Mouse (Mus musculus) right cerebral cortex, postnatal 10 days (tissue): Measurements from ENCODE around the gene Itpr2.

ENCODE experiments used
- DNase-seq, 2 experiments: peaks; one replicate each; pipeline ENCODE4 v3.0.0; 2021; ENCODE audit warnings: low spot score in 2 of 2

Itpr2 gene

GRCm38 (mm10) chr6:146504459-146504858 lies 2.4 kb upstream of the Itpr2 start:
- DNase-seq: no peak

DNA sequence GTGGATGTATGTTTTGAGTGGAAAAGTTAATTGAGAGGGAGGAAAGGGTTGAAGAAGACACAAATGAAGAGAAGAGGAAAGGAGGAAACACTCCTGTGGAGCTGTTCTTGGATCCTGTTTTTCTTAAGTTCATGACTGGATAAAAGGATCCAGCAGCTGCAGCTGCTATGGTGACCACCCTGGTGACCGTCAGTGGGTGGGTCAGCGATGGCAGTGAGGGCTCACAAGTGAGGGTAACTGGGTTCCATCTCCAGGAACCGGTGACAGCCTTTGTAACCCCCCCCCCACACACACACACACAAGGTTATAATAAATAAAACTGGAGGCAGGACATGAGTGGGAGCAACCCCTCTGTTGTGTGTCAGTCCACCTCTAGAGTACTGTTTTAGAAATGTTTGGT lies 833 bp upstream of the Itpr2 start:
- no peak for DNase-seq

GRCm38 (mm10) chr6:146501316-146501865 lies 632 bp downstream of the Itpr2 start:
- peak; percentile 30 to 37 for DNase-seq

DNA sequence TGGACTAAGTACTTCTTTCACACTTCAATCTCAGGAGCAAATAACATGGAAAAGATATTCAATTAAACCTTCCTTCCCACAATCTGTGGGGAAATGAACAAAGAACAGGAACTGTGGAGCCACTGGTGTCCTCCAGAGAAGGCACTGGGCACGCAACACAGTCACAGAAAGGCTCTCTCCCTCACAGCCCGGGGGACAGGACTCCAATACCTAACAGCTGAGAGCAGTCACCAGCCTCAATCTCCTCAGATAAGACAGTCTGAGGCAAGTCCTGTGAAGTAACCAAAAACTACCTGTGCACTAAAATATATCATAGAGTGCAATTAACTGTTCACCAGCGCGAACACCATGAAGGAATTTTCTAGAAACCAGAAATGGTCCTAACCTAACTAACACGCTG lies 1.3 kb downstream of the Itpr2 start:
- no peak for DNase-seq

DNA sequence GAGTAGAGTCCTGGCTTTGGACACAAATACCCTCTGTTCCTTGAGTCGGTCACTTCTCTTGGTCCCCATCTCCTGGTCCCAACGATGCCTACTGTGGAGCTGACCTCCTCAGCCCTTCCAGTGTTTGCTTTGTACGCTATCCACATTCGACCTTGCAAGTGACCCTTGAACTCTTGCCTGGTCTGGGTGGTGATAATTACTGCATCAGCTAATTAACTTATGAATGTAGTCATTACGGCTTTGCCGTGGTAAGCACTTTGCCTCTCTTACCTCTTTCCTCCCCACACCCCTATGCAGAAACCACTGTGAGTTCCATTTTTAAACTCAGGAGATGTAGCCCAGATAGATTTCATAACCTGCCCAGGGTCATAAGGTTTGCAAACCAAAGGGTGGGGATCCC lies 1.8 kb downstream of the Itpr2 start:
- peak; percentile 24 to 31 for DNase-seq

GRCm38 (mm10) chr6:146499566-146499965 lies 2.5 kb downstream of the Itpr2 start:
- DNase-seq: no peak

GRCm38 (mm10) chr6:146498416-146498815 lies 3.6 kb downstream of the Itpr2 start:
- DNase-seq: no peak

GRCm38 (mm10) chr6:146497866-146498265 lies 4.2 kb downstream of the Itpr2 start:
- no peak for DNase-seq

- DNase-seq: no peak
These were observed 4.6 kb downstream of the Itpr2 start for GRCm38 (mm10) chr6:146497435-146497834.

DNA sequence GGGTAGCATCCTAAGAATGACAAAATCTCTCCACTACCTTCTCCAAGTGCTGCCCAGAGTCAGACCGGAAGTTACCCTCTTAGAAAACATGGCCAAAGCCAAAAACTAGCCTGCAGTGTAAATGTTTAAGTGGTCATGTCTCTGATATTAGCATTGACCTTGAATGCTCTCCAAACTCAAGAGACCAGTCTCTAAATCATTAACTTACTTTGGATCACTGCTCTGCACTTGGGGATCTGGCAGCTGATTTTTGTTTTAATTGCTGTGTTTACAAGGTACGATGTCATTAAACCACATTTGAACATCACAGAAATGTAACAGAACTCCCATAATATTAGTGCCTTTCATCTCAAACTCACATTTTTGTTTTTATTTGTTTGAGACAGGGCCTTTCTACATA lies 10.3 kb downstream of the Itpr2 start:
- no peak for DNase-seq

DNA sequence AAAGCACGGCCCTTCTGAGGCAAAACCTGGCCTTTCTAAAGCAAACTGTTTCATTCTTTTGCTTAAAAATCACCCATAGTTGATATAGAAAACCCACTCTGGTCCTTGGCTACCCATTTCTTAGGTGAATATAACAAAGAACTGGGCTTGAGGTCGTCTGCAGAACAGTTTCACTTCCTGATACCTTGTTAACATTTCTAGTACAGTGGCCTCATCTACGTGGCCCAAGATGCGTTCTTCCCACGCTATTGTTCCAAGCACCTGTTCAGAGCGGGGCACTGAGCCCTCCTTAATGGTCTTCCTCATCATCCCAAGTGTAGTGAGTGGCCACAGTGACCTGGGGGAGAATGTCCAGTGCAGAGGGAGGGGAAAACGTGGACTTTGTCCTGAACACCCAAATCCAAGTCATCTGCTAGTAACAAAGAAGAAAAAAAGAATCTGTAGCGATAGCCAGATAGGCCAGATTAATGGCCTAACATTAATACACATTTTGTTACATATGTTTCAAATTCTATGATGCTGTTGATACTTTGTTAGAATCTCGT lies 11.5 kb downstream of the Itpr2 start:
- DNase-seq: no peak

DNA sequence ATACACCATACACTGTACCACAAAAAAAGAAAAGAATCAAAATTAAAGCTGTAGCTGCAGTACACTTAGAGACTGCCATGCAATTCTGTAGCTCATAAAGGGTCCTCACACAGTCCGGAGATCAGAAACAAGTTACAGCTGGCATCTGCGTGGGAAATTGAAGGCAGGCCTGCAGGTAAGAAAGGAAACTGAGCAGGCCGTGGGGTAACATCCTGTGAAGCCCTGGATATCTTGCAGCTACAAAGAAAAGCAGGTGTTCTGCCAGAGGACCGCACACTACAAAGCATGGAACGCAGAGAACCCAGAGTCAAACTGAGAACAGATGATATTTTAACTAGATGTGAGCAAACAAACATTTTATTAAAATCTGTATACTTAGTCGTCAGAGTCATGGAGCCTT lies 12.2 kb downstream of the Itpr2 start:
- no peak for DNase-seq

DNA sequence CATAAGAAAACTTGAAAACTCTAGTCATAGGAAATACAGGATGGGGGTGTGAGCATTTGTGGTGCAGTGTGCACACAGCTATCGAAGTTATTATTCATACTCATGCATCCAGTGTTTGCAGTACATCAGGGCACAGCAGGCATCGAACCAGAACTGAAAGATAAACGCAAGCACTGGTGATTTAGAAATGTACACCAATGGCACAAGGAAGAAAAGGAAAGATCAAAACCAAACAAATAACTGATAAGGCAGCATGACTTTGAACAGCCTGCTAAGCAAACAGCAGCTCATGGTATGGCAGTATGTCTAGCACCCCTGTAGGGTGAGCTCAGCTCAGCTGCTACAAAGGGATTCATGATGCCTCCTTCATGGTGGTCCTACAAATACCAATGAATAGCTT lies 13.3 kb downstream of the Itpr2 start:
- no peak for DNase-seq

GRCm38 (mm10) chr6:146487079-146487478 lies 14.9 kb downstream of the Itpr2 start:
- DNase-seq: no peak

DNA sequence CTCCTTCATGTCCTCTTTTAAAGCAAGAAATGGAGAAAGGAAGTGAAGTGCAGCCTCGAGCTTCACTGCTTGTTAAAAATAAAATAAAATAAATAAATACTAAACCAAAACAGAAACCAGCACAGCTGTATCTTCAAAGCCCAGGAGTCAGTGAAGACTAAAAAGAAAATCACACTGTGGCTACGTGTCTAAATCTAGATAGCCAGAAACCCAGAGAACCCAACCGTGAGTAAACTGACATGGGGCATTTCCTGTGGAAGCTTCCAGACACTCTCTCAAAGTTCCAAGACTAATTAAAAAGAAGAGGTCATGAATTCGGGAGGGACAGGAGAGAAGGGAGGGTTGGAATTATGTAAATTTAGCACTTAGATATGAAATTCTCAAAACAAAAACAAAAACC lies 15.9 kb downstream of the Itpr2 start:
- no peak for DNase-seq

DNA sequence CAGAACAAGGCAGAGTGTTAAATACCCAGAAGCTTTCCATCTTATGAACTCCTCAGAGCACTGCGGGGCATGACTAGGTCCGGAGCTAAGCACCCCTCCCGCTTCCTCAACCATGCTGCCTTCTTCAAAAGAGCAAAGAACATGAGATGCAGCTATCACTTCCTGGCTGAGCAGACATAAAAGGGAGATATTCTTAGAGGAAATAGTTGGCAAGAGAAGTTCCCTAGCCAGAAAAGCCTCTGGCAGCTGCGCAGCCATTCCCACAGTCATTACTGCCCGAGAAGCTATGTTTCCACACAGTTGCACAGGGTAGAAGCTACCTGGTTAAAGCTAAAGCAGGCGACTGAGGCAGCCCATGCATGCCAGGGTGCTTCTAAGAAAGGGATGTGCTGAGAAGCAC lies 20.6 kb downstream of the Itpr2 start:
- DNase-seq: peak in 1 of 2 experiments; percentile 24

DNA sequence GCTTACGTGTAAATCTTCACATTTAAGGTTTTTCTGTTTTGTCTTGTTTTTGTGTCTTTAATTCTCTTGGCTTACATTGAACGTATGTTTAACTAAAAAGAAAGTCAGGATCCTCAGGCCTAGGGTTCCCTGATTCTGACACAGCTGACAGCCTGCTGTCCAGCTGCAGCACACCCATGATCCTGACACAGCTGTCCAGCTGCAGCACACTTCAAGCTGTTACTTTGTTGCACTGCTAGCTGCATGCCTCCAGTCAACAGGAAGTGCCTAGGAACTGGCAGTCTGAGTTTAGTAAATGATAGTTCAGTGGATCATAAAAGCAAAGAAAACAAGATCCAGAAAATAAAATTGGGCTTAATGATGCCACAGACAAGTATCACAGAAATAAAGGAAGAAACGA lies 21.1 kb downstream of the Itpr2 start:
- DNase-seq: no peak

- no peak for DNase-seq
These were observed 22.9 kb downstream of the Itpr2 start for GRCm38 (mm10) chr6:146478888-146479683.

GRCm38 (mm10) chr6:146476865-146477264 lies 25.2 kb downstream of the Itpr2 start:
- DNase-seq: no peak

DNA sequence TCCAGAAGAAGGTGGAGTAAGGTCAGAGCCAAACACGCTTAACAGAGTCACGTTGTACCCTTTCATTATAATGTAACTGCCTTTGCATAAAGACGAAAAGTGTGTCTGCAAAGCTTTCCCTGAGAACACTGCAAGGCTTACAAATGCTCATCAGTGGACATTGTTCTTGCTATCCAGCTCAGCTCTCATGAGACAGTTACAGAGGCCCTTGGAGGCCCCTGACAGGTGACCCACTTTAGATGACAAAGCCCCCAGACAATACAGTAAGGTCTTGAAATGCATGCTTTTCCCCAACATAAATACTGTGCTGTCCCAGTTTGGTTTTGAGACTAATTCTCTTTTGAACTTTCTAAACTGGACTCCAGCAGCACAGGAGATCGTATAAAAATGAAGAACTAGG lies 27.9 kb downstream of the Itpr2 start:
- DNase-seq: no peak

- DNase-seq: no peak
These were observed 28.6 kb downstream of the Itpr2 start for GRCm38 (mm10) chr6:146473216-146473955.

GRCm38 (mm10) chr6:146470378-146470777 lies 31.6 kb downstream of the Itpr2 start:
- DNase-seq: no peak

- DNase-seq: no peak
These were observed 32.1 kb downstream of the Itpr2 start for GRCm38 (mm10) chr6:146469936-146470335.
